Mouse (Mus musculus) Patski (cell line): ENCODE measurements around the gene Nprl3. TPM values are rescaled to one million over a fixed set of nuclear protein-coding genes. Genes with fewer than 3 reads are reported as not detected.

Source experiments
- ATAC-seq: fragments of 100-300 bp; one replicate; pipeline ENCODE4 v1.8.0; 2021
- CTCF ChIA-PET: fragments of 350-600 bp; sonication (Branson Sonifier 250); formaldehyde crosslinking; loops from one replicate; lab custom pipeline; 2022; ENCODE audit warnings: inconsistent platforms; lab: Charles Lee
- POLR2A ChIA-PET: fragments of 350-600 bp; sonication (Branson Sonifier 250); formaldehyde crosslinking; loops from one replicate; lab custom pipeline; 2022; ENCODE audit warnings: antibody characterized with exemption, inconsistent platforms; lab: Charles Lee
- DNase-seq: peaks from one replicate; pipeline ENCODE4 v3.0.0-alpha.2; 2011; ENCODE audit warnings: low read depth, low spot score
- H3K27me3 ChIP-seq: fragments of 371-371 bp; one replicate; pipeline ENCODE4 v1.5.1; 2021
- CTCF ChIP-seq: fragments of 100-300 bp; IDR thresholded peaks from one replicate; pipeline ENCODE4 v1.5.1; 2021
- in situ Hi-C: fragments of 300-500 bp; cut with MboI; formaldehyde crosslinking; loops from 3 replicates; pipeline ENCODE4 v1.11.1; 2018; ENCODE audit warnings: low pct_unique_long_range_greater_than_20kb, mixed read lengths
- polyA plus RNA-seq: library from polyadenylated mRNA; unstranded; gene quantifications from one replicate; pipeline ENCODE4 v1.2.3, GENCODE M21; 2021

The Nprl3 gene
- polyA plus RNA-seq, 1 experiment from 2014 or later: 46.7 TPM

- ChIA-PET POLR2A (interaction anchor here (1.6 to 1.8 kb wide), 2 partner anchors 9 to 13 kb away, joined by 5 to 8 read pairs; partner anchors contain the start of genes Mpg and Rhbdf1), CTCF (interaction anchor here (0.9 to 4.7 kb wide), 6 partner anchors 9 to 52 kb away, joined by 3 to 54 read pairs (median 5); no protein-coding TSS in a partner anchor)
- in situ Hi-C loops: loop anchor here (5.0 kb wide), 1 partner anchor 53 kb away; no protein-coding TSS in a partner anchor
- TF ChIP-seq CTCF: no peak
- DNase-seq (no peak), ATAC-seq (no peak)
- H3K27me3 ChIP-seq: no peaks in the 10 kb centered on the region
These were observed 32.6 kb downstream of the Nprl3 start for GRCm38 (mm10) chr11:32234816-32235485.

- no peak for DNase-seq
- in situ Hi-C loops: no loop called here
These were observed 33.6 kb downstream of the Nprl3 start for GRCm38 (mm10) chr11:32233895-32234294.

GRCm38 (mm10) chr11:32232848-32233247 lies 34.7 kb downstream of the Nprl3 start:
- no peak for DNase-seq
- no peak for ATAC-seq
- POLR2A ChIA-PET: no interaction called here

More at GRCm38 (mm10) chr11:32233895-32234294, 33.6 kb downstream of the Nprl3 start:
- POLR2A ChIA-PET: no interaction called here
- CTCF ChIA-PET: interaction anchor here (0.9 to 1.7 kb wide), 5 partner anchors 10 to 22 kb away, joined by 3 to 5 read pairs (median 3); no protein-coding TSS in a partner anchor
- TF ChIP-seq CTCF: no peak
- H3K27me3 ChIP-seq: no peaks in the 10 kb centered on the region
- ATAC-seq: no peak

GRCm38 (mm10) chr11:32231125-32231524 lies 36.4 kb downstream of the Nprl3 start:
- ATAC-seq (no peak), DNase-seq (no peak)
- ChIA-PET CTCF (interaction anchor here (1.3 to 2.6 kb wide), 3 partner anchors 10 to 49 kb away, joined by 3 to 10 read pairs (median 4); no protein-coding TSS in a partner anchor), POLR2A (no interaction called here)
- no peak for TF ChIP-seq CTCF
- no peaks in the 10 kb centered on the region for H3K27me3 ChIP-seq
- in situ Hi-C loops: no loop called here

More at GRCm38 (mm10) chr11:32232848-32233247, 34.7 kb downstream of the Nprl3 start:
- H3K27me3 ChIP-seq: no peaks in the 10 kb centered on the region
- TF ChIP-seq CTCF: no peak
- in situ Hi-C loops: no loop called here
- CTCF ChIA-PET: interaction anchor here (1.1 to 1.7 kb wide), 5 partner anchors 8 to 23 kb away, joined by 3 to 4 read pairs (median 3); partner anchors contain the start of gene Rhbdf1

GRCm38 (mm10) chr11:32230220-32230619 lies 37.3 kb downstream of the Nprl3 start:
- DNase-seq: no peak
- in situ Hi-C loops: no loop called here
- no peak for ATAC-seq
- TF ChIP-seq CTCF: no peak
- POLR2A ChIA-PET: interaction anchor here (1.4 kb wide), 1 partner anchor 11 kb away, joined by 4 read pairs; no protein-coding TSS in a partner anchor
- CTCF ChIA-PET: interaction anchor here (1.3 to 2.6 kb wide), 3 partner anchors 10 to 48 kb away, joined by 3 to 10 read pairs (median 4); no protein-coding TSS in a partner anchor
- H3K27me3 ChIP-seq: no peaks in the 10 kb centered on the region

- ChIA-PET POLR2A (no interaction called here), CTCF (no interaction called here)
- TF ChIP-seq CTCF: no peak
- no peak for ATAC-seq
- in situ Hi-C loops: no loop called here
- no peaks in the 10 kb centered on the region for H3K27me3 ChIP-seq
- no peak for DNase-seq
These were observed 39.1 kb downstream of the Nprl3 start for GRCm38 (mm10) chr11:32228292-32228845.

- in situ Hi-C loops: no loop called here
- DNase-seq: no peak
These were observed 40.0 kb downstream of the Nprl3 start for GRCm38 (mm10) chr11:32227555-32227954.

GRCm38 (mm10) chr11:32227041-32227440 lies 40.5 kb downstream of the Nprl3 start:
- TF ChIP-seq CTCF: no peak
- no peaks in the 10 kb centered on the region for H3K27me3 ChIP-seq
- ChIA-PET CTCF (interaction anchor here (1.3 kb wide), 1 partner anchor 10 kb away, joined by 6 read pairs; no protein-coding TSS in a partner anchor), POLR2A (interaction anchor here (0.8 to 2.2 kb wide), 5 partner anchors 9 to 40 kb away, joined by 3 to 8 read pairs (median 4); no protein-coding TSS in a partner anchor)
- no peak for ATAC-seq
- no peak for DNase-seq
- in situ Hi-C loops: no loop called here

More at GRCm38 (mm10) chr11:32227555-32227954, 40.0 kb downstream of the Nprl3 start:
- ChIA-PET POLR2A (interaction anchor here (1.4 to 2.2 kb wide), 4 partner anchors 8 to 39 kb away, joined by 3 to 8 read pairs (median 4); no protein-coding TSS in a partner anchor), CTCF (interaction anchor here (1.3 kb wide), 1 partner anchor 10 kb away, joined by 6 read pairs; no protein-coding TSS in a partner anchor)
- no peak for TF ChIP-seq CTCF
- no peaks in the 10 kb centered on the region for H3K27me3 ChIP-seq
- ATAC-seq: no peak

- in situ Hi-C loops: no loop called here
- H3K27me3 ChIP-seq: no peaks in the 10 kb centered on the region
- DNase-seq (no peak), ATAC-seq (peak; percentile 37)
- TF ChIP-seq CTCF: no peak
- CTCF ChIA-PET: interaction anchor here (1.3 kb wide), 1 partner anchor 11 kb away, joined by 6 read pairs; no protein-coding TSS in a partner anchor
- POLR2A ChIA-PET: interaction anchor here (0.8 to 2.2 kb wide), 5 partner anchors 8 to 41 kb away, joined by 3 to 8 read pairs (median 4); no protein-coding TSS in a partner anchor
These were observed 41.2 kb downstream of the Nprl3 start, which contains the start of gene Mpg for GRCm38 (mm10) chr11:32226124-32226871. TSS of gene Mpg (plus strand) at chr11:32226505.
